Mouse (Mus musculus) hindbrain, embryonic 14.5 days (tissue): ENCODE measurements around the gene Epha7. TPM values are rescaled to one million over a fixed set of nuclear protein-coding genes. Genes with fewer than 3 reads are reported as not detected.

ENCODE experiments used
- ATAC-seq: fragments of 200-750 bp; cut with Nextera tagmentation; 2 replicates; pipeline ENCODE4 v1.8.0; 2017; ENCODE audit warnings: moderate number of reproducible peaks, mild to moderate bottlenecking, moderate TSS enrichment, moderate library complexity; ENCODE audit not compliant: low FRiP score
- DNase-seq: peaks from one replicate; pipeline ENCODE4 v3.0.0-alpha.2; 2015; ENCODE audit warnings: low spot score
- H3K27ac ChIP-seq: fragments of 300-500 bp; sonication (generic); 2 replicates; pipeline ENCODE4 v1.5.1; 2014; ENCODE audit warnings: mild to moderate bottlenecking, moderate library complexity
- H3K27me3 ChIP-seq: fragments of 300-500 bp; sonication (generic); 2 replicates; pipeline ENCODE4 v1.6.1; 2014; ENCODE audit warnings: mild to moderate bottlenecking, low read length, mixed read lengths; ENCODE audit not compliant: control insufficient read depth, insufficient read depth
- H3K36me3 ChIP-seq: fragments of 300-500 bp; sonication (generic); replicated peaks from 2 replicates; pipeline ENCODE4 v1.6.1; 2014; ENCODE audit not compliant: control insufficient read depth, insufficient read depth
- H3K4me1 ChIP-seq: fragments of 300-500 bp; sonication (generic); replicated peaks from 2 replicates; pipeline ENCODE4 v1.6.1; 2014; ENCODE audit warnings: antibody characterized with exemption, low read length, mixed read lengths; ENCODE audit not compliant: control insufficient read depth, insufficient read depth
- H3K4me2 ChIP-seq: fragments of 300-500 bp; sonication (generic); replicated peaks from 2 replicates; pipeline ENCODE4 v1.6.1; 2014; ENCODE audit warnings: mild to moderate bottlenecking, moderate library complexity
- H3K4me3 ChIP-seq: fragments of 300-500 bp; sonication (generic); replicated peaks from 2 replicates; pipeline ENCODE4 v1.5.1; 2014; ENCODE audit warnings: mild to moderate bottlenecking, low read length
- H3K9ac ChIP-seq: fragments of 300-500 bp; sonication (generic); 2 replicates; pipeline ENCODE4 v1.6.1; 2014
- H3K9me3 ChIP-seq: fragments of 300-500 bp; sonication (generic); 2 replicates; pipeline ENCODE4 v1.6.1; 2016; ENCODE audit warnings: low read length; ENCODE audit not compliant: control insufficient read depth
- WGBS: fragments of 180-500 bp; shearing (Covaris S2); extraction: QIAGEN DNeasy Blood & Tissue Kit; methylation state at CpG from one replicate; pipeline ENCODE4 v1.1.7; 2014; 5-methylcytosine and 5-hydroxymethylcytosine counted together
- polyA plus RNA-seq: library from polyadenylated mRNA; unstranded; fragments of >200 nt; fragmentation: Nextera tagmentation; extraction: Ambion mirVana; gene quantifications from 2 replicates; pipeline ENCODE4 v1.2.1, GENCODE M21; 2014

Gene Epha7
- polyA plus RNA-seq, 1 experiment from 2014 or later: 74.6 TPM

DNA sequence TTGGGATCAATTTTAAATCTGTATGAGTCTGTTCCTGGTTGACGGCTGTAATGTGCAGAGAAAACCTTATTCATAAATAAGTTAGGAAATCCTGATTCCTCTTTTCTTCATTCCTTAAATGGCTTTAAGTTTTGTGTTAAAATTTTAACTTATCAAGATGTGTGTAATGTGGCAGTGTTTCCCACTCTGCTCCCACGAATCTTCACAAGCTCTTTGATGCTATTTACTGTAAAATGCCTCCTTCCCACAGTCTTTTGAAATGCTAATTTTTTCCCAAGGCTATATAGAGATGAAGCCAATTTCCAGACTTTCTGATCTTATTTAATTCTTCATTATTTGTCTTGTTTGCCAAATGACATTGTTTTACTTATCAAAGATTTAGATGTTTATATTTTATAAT lies 100.7 kb downstream of the Epha7 start:
- Histone ChIP-seq H3K4me2 (no peak overlapping the region), H3K27ac (no peak overlapping the region), H3K27me3 (no peaks in the 10 kb centered on the region), H3K36me3 (no peaks in the 10 kb centered on the region), H3K9me3 (no peaks in the 10 kb centered on the region), H3K4me1 (no peaks in the 10 kb centered on the region), H3K4me3 (no peak overlapping the region), H3K9ac (no peak overlapping the region)
- DNase-seq: no peak
- ATAC-seq: no peak
- 49% methylated on average over 2 of the region's 2 CpGs for WGBS

GRCm38 (mm10) chr4:28920645-28921044 lies 107.7 kb downstream of the Epha7 start:
- H3K9me3 ChIP-seq: no peaks in the 10 kb centered on the region
- no peak overlapping the region for H3K9ac ChIP-seq
- ATAC-seq (no peak), DNase-seq (no peak)
- H3K27me3 ChIP-seq: no peaks in the 10 kb centered on the region
- H3K36me3 ChIP-seq: no peaks in the 10 kb centered on the region
- WGBS: 87% methylated on average over 6 of the region's 6 CpGs
- H3K4me1 ChIP-seq: no peaks in the 10 kb centered on the region
- H3K4me2 ChIP-seq: no peak overlapping the region
- H3K27ac ChIP-seq: no peak overlapping the region
- H3K4me3 ChIP-seq: no peak overlapping the region

- Histone ChIP-seq H3K4me2 (no peak overlapping the region), H3K36me3 (no peaks in the 10 kb centered on the region), H3K9ac (no peak overlapping the region), H3K4me3 (no peak overlapping the region), H3K27ac (no peak overlapping the region), H3K9me3 (no peaks in the 10 kb centered on the region), H3K4me1 (no peaks in the 10 kb centered on the region), H3K27me3 (no peaks in the 10 kb centered on the region)
- ATAC-seq (no peak), DNase-seq (no peak)
- WGBS: 92% methylated on average over 4 of the region's 4 CpGs
Measured at GRCm38 (mm10) chr4:28926072-28926471, 113.1 kb downstream of the Epha7 start.

GRCm38 (mm10) chr4:28933431-28933830 lies 120.5 kb downstream of the Epha7 start:
- DNase-seq (no peak), ATAC-seq (no peak)
- Histone ChIP-seq H3K4me2 (no peak overlapping the region), H3K27me3 (no peaks in the 10 kb centered on the region), H3K27ac (no peak overlapping the region), H3K9ac (no peak overlapping the region), H3K4me3 (no peak overlapping the region), H3K9me3 (no peaks in the 10 kb centered on the region), H3K36me3 (no peaks in the 10 kb centered on the region), H3K4me1 (peaks cover 13% of the 10 kb centered on the region)
- 89% methylated on average over 4 of the region's 4 CpGs for WGBS

GRCm38 (mm10) chr4:28934802-28935201 lies 121.9 kb downstream of the Epha7 start:
- Histone ChIP-seq H3K9me3 (no peaks in the 10 kb centered on the region), H3K4me1 (peaks cover 13% of the 10 kb centered on the region), H3K9ac (no peak overlapping the region), H3K27ac (no peak overlapping the region), H3K27me3 (no peaks in the 10 kb centered on the region), H3K4me2 (peak overlapping the region; percentile 19), H3K36me3 (peaks cover 3% of the 10 kb centered on the region; the same call in 1 of the 2 replicates), H3K4me3 (no peak overlapping the region)
- WGBS: 32% methylated on average over 10 of the region's 10 CpGs
- ATAC-seq (peak; percentile 51; the same call in 1 of the 2 replicates), DNase-seq (peak; percentile 65)

- peak overlapping the region; percentile 34; the same call in 1 of the 2 replicates for H3K27ac ChIP-seq
- DNase-seq: no peak
- WGBS: 36% methylated on average over 11 of the region's 11 CpGs
Measured at GRCm38 (mm10) chr4:28935567-28935966, 122.6 kb downstream of the Epha7 start.

DNA sequence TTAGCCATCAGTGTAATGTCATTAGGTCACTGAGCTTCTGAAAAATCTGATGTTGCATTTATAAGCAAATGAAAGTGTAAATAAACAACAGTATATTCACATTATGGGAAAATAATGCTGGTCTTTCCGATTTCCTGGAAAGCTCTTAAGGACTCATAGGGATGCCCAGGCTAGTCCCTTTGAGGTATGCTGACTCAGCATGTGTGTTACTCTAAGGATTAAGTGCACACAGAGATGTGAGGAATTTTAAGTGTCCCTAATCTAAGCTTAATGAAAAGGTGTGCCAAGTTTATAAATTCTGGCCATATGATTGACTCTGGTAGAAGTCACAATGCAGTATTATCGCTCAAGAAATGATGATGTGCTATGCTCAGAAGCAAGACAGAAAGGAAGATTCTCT lies 127.8 kb downstream of the Epha7 start:
- H3K4me3 ChIP-seq: no peak overlapping the region
- WGBS: 91% methylated on average over 2 of the region's 2 CpGs
- H3K27me3 ChIP-seq: no peaks in the 10 kb centered on the region
- H3K4me2 ChIP-seq: no peak overlapping the region
- H3K27ac ChIP-seq: no peak overlapping the region
- no peaks in the 10 kb centered on the region for H3K9me3 ChIP-seq
- ATAC-seq: no peak
- DNase-seq: no peak
- H3K4me1 ChIP-seq: peaks cover 2% of the 10 kb centered on the region
- peaks cover 21% of the 10 kb centered on the region; the same call in 1 of the 2 replicates for H3K36me3 ChIP-seq
- H3K9ac ChIP-seq: no peak overlapping the region

More at GRCm38 (mm10) chr4:28935567-28935966, 122.6 kb downstream of the Epha7 start:
- ATAC-seq: peak; percentile 76; the same call in 1 of the 2 replicates
- Histone ChIP-seq H3K9me3 (no peaks in the 10 kb centered on the region), H3K9ac (peak overlapping the region; percentile 13; the same call in 1 of the 2 replicates), H3K4me1 (peaks cover 13% of the 10 kb centered on the region), H3K4me3 (no peak overlapping the region), H3K27me3 (no peaks in the 10 kb centered on the region), H3K36me3 (peaks cover 3% of the 10 kb centered on the region; the same call in 1 of the 2 replicates), H3K4me2 (peak overlapping the region; percentile 38)

- no peak overlapping the region for H3K4me2 ChIP-seq
- H3K36me3 ChIP-seq: peaks cover 20% of the 10 kb centered on the region; the same call in 1 of the 2 replicates
- H3K4me3 ChIP-seq: no peak overlapping the region
- no peak for ATAC-seq
- H3K27ac ChIP-seq: no peak overlapping the region
- H3K27me3 ChIP-seq: no peaks in the 10 kb centered on the region
- no peak for DNase-seq
- H3K9me3 ChIP-seq: no peaks in the 10 kb centered on the region
- no peaks in the 10 kb centered on the region for H3K4me1 ChIP-seq
- 88% methylated on average over 6 of the region's 6 CpGs for WGBS
- no peak overlapping the region for H3K9ac ChIP-seq
Measured at GRCm38 (mm10) chr4:28944237-28944636, 131.3 kb downstream of the Epha7 start.

GRCm38 (mm10) chr4:28960889-28961560 lies 148.1 kb downstream of the Epha7 start:
- no peak for ATAC-seq
- no peaks in the 10 kb centered on the region for H3K4me1 ChIP-seq
- no peaks in the 10 kb centered on the region for H3K27me3 ChIP-seq
- no peaks in the 10 kb centered on the region for H3K9me3 ChIP-seq
- 79% methylated on average over 9 of the region's 9 CpGs for WGBS
- H3K27ac ChIP-seq: no peak overlapping the region
- H3K9ac ChIP-seq: no peak overlapping the region
- no peak overlapping the region for H3K4me3 ChIP-seq
- H3K4me2 ChIP-seq: no peak overlapping the region
- DNase-seq: no peak
- H3K36me3 ChIP-seq: peaks cover 31% of the 10 kb centered on the region
